Mouse (Mus musculus): ENCODE measurements at regions not wholly inside any gene's neighbourhood (a gene's known extent, or its start where the extent isn't known, plus 50 kb on each side); places are given as distances from the start of the nearest gene placed in this dataset.
"Not testable (repeated sequence)": the region's sequence is repeated elsewhere in the genome, so short reads cannot be mapped to it uniquely, and the experiment has no call there.

DNA sequence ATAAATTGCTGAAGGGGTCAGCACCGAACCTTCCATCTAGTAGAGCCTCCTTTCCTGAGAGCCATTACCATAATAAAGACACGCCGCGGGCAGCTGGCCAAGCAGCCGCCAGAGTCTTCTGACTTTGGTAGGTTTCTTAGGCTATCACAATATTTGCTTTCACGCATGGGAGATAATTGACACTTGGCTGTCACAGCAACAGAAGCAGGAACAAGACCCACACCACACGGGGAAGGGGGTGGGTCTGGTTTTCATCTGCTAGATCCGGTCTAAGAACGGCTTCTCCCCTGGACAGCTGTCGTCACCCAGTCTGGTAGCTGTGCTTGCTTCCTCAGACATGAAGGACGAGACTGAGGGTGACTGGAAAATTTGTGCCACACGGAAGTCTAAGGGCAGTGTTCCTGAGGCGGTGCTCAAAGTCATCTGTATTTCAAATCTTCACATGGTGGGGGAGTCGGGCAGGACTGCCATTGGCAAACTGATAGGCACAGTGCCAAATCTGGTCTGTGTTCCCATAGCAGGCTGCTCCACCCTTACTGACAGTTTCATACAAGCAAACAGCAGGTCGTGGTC, 188.9 kb upstream of the Gm10131 start:
- peak; percentile 39 for DNase-seq (ENCODE audit: low spot score)

DNA sequence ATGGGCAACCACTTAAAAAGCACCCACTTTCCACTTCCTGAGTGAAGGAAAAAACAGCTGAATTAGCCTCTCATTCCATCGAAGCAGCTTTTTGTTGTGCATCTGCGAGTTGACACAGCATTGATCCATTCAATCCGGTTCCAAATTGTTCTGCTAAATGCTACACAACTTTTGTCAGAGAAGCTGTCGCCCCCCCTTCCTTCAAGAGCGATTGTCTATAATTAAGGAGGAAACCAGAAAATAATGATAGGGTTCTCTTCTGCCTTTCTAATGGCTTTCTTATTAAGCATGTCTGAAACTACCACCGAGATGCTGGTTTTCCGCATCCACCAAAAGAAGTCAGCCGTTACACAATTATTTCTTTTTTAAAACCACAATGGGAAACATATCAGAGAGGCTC, 183.2 kb upstream of the Gm10131 start:
- DNase-seq (ENCODE audit: low spot score): no peak

GRCm38 (mm10) chr8:34290670-34291069, 179.1 kb upstream of the Gm10131 start:
- no peak for DNase-seq (ENCODE audit: low spot score)

GRCm38 (mm10) chr8:34287801-34288200, 176.3 kb upstream of the Gm10131 start:
- no peak for DNase-seq (ENCODE audit: low spot score)

DNA sequence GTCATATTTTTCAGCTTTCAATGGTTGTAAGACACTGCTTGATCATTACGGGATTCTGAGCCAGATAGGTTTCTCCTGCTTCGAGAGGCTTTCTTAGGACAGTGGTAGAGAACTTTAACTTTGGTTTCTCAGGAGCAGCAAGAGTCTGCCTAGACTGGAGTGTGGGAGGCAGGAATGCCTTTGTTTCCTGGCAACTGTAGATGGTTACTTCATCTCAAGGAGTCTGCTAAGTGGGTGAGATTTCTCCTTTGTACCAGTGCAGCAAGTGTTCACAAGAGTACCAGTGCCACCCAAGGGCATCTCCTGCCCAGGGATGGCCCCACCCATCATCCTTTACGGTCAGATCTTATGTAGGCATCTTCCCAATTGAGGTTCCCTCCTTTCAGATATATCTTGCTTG, 173.0 kb upstream of the Gm10131 start:
- DNase-seq (ENCODE audit: low spot score): no peak

- DNase-seq (ENCODE audit: low spot score): no peak
Observed at GRCm38 (mm10) chr8:34280433-34280832, 168.9 kb upstream of the Gm10131 start.

GRCm38 (mm10) chr8:34275977-34276660, 164.6 kb upstream of the Gm10131 start:
- no peak for DNase-seq (ENCODE audit: low spot score)

DNA sequence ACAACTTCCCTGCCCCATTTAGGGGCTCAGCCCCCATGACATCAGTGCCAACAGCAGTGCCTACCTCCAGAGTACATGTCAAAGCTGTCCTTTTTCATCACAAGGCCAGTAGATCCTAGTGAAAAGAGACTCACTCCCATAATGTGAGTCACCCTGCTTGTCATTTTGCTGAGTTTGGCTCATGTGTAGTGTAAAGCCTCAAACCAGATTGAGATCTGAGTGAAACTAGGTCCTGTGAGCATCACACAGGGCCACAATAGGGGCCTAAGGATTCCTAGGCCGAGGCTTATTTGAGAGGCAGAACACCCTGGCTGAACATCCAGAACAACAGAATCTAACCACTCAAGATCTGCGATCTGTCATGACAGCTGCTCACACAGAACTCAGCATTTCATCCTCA, 163.3 kb upstream of the Gm10131 start:
- not testable (repeated sequence) for DNase-seq (ENCODE audit: low spot score)

DNA sequence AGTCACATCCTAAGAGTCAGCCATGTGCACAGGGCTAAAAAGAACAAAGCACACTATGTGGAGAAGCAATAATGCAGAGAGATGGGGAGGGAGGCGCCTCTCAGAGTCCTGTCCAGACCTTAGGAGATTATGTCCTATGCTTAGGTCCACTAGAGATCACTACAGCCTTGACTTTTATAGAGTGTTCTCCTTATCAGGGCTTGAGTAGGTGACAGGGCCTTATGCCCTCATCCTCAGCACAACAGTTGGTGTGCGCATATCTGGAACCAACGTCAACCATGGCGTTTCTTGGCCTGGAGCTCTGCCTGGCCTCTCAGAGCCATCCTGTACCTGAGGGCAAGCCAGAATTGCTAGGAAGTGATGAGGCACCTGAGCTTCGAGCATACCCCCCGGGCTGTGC, 162.6 kb upstream of the Gm10131 start:
- DNase-seq (ENCODE audit: low spot score): no peak

- DNase-seq (ENCODE audit: low spot score): no peak
Observed at GRCm38 (mm10) chr8:34269848-34270247, 158.3 kb upstream of the Gm10131 start.

- no peak for DNase-seq (ENCODE audit: low spot score)
Observed at GRCm38 (mm10) chr8:34268806-34269520, 157.4 kb upstream of the Gm10131 start.

DNA sequence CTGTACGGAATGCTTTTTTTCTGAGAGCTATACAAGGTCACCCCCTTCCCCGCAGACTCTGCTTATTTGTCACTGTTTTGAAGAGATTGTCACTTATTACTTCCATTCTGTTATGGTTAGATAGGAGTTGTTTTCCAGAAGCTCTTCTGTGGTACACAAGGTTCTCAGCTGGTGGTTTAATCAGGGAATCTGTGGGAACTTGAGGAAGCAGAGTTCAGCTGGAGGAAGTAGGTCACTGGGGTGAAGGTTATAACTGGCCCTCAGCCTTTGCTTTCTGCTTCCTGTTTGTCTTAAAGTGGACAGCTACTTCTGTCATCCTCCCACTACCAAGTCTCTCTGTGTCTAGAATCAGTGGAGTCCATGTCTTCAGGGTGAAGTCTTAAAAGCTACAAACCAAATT, 143.4 kb upstream of the Gm10131 start:
- DNase-seq (ENCODE audit: low spot score): no peak

DNA sequence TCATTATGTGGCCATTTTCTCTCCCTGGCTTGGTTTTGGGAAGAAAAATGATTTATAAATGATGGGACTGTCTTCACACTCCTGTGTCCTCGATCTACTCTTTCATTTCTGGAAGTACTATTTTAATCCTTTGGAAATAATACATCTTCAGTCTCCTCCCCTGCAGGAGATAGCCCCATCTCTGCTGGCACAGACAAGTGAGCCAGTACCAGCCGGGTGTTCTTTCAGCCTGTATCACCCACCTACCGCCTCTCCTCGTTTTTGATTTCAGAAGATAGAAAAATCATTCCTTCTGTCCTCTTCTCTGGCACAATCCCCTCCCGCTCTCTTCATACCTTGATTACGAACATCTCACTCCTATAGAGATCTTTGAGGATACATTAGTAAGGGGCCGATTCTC, 140.4 kb upstream of the Gm10131 start:
- DNase-seq (ENCODE audit: low spot score): no peak

- DNase-seq (ENCODE audit: low spot score): no peak
Observed at GRCm38 (mm10) chr8:34239346-34239900, 127.9 kb upstream of the Gm10131 start.

DNA sequence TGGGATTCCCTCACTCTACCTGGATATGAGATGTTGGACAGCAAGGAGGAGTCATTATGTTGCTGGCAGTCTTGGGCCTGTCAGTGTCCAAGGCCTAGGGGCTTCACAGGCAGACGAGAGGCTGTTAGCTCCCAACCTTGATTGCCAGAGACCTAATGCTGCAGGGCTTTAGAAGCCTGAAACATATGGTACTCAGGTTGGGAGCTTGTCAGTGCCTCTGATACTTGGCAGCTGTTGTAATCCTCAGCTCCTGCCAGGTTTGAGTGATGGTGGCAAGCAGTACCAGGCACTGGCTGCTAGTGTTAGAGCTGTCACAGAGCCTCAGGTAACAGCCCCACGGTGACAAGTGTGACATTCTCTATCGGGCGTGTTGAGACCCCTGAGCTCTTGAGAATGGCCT, 122.2 kb upstream of the Gm10131 start:
- DNase-seq (ENCODE audit: low spot score): no peak

- DNase-seq (ENCODE audit: low spot score): no peak
Observed at GRCm38 (mm10) chr8:34229477-34229876, 117.9 kb upstream of the Gm10131 start.

DNA sequence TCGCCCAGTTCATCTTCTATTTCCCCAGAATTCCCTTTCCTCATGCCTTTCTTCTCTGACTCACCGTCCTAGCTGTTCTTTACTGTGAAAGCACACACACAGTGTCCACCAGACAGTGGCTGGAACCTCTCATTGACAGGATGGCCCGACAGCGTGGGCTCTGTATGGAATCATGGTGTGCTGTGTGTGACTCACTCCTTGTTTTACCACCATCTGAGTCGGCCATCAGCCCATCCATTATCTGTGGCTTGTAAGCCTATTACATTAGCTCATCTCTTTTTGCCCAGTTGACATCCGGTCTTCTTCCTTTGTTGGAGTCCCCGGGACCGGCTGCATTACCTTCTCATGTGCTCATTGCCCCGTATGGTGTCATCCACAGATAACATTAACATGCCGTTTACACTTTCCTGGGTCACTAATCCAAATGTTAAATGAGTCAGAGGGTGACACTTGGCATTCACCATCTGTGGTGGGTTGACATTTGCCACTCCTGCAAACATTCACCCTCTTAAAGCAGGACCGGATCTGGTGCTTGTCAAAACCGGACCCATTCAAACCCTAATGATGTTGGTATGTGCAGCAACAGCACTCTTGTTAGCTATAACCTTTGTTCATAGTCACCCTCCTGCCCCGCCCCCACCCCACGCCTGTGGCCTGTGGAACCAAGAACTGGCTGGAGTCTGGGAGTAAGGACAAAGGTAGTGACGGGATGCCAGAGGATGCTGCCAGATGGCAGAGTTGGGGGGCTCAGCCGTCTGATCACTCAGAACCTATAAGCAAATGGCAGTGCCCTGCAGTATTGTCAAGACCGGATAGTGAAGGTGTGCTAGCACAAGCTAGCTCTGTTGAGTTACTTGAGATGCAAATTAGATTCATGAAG, 113.7 kb upstream of the Gm10131 start:
- DNase-seq (ENCODE audit: low spot score): peak; percentile 5

DNA sequence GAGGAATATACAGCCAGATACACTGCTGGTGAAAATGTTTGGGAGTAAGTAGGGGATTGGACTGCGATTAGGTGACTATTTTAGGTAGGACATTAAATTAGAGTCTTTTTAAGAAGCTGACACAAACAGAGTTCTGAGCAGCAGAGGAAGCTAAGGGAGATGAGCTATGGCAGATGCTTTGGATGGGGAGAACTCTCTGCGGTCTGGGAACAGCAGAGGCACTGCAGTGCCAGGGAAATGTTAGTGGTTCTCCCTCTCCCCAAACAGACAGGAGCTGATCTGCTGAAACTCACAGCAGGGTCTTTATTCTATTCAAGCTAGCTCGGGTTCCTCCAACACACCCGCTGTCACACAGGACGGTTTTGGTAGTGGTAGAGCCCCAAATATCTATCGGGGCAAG, 110.7 kb upstream of the Gm10131 start:
- no peak for DNase-seq (ENCODE audit: low spot score)

Data from embryo, embryonic 10.5 days (tissue).